Mouse (Mus musculus) mature B cell (primary cell): Measurements from ENCODE around the gene Pglyrp4.
"Not testable (repeated sequence)": the region's sequence is repeated elsewhere in the genome, so short reads cannot be mapped to it uniquely, and the experiment has no call there.

Source experiments
- in situ Hi-C: fragments of 300-500 bp; cut with MboI; formaldehyde crosslinking; loops from 2 replicates; pipeline ENCODE4 v1.14.3; 2019

Pglyrp4 gene

GRCm38 (mm10) chr3:90726606-90727005 lies at the start of gene Pglyrp4:
Gene Pglyrp4 (plus strand): TSS chr3:90726906.
- in situ Hi-C loops: no loop called here

- in situ Hi-C loops: no loop called here
Observed at GRCm38 (mm10) chr3:90678656-90679055, 48.0 kb upstream of the Pglyrp4 start.

- in situ Hi-C loops: no loop called here
Observed at GRCm38 (mm10) chr3:90683929-90684328, 42.8 kb upstream of the Pglyrp4 start.

GRCm38 (mm10) chr3:90686835-90687234 lies 39.9 kb upstream of the Pglyrp4 start:
- in situ Hi-C loops: no loop called here

- in situ Hi-C loops: no loop called here
Observed at GRCm38 (mm10) chr3:90693496-90693895, 33.2 kb upstream of the Pglyrp4 start.

- in situ Hi-C loops: no loop called here
Observed at GRCm38 (mm10) chr3:90695613-90696012, 31.1 kb upstream of the Pglyrp4 start, which contains the start of gene S100a9. Gene S100a9 (minus strand): TSS chr3:90695721.

- in situ Hi-C loops: no loop called here
Observed at GRCm38 (mm10) chr3:90702244-90702643, 24.5 kb upstream of the Pglyrp4 start.

GRCm38 (mm10) chr3:90708523-90709202 lies 18.0 kb upstream of the Pglyrp4 start:
- in situ Hi-C loops: no loop called here

GRCm38 (mm10) chr3:90709591-90710460 lies 16.9 kb upstream of the Pglyrp4 start:
- in situ Hi-C loops: no loop called here

- in situ Hi-C loops: no loop called here
Observed at GRCm38 (mm10) chr3:90749658-90750057, 23.0 kb downstream of the Pglyrp4 start.

GRCm38 (mm10) chr3:90777776-90778175 lies 51.1 kb downstream of the Pglyrp4 start, which contains the start of gene Gm5849:
Gene Gm5849 (minus strand): TSS chr3:90777876.
- in situ Hi-C loops: not testable (repeated sequence)
